Mouse (Mus musculus): ENCODE results near the gene Tgfb2.

Tgfb2 gene

GRCm38 (mm10) chr1:186656201-186656600 is 49.6 kb downstream of the Tgfb2 start:
- no peak for DNase-seq (ENCODE audit: low spot score)

GRCm38 (mm10) chr1:186655096-186655495 is 50.7 kb downstream of the Tgfb2 start:
- DNase-seq (ENCODE audit: low spot score): no peak

GRCm38 (mm10) chr1:186652208-186652607 is 53.6 kb downstream of the Tgfb2 start:
- peak; percentile 32 for DNase-seq (ENCODE audit: low spot score)

- no peak for DNase-seq (ENCODE audit: low spot score)
Measured at GRCm38 (mm10) chr1:186650011-186650410, 55.8 kb downstream of the Tgfb2 start.

- no peak for DNase-seq (ENCODE audit: low spot score)
Measured at GRCm38 (mm10) chr1:186637304-186638213, 68.2 kb downstream of the Tgfb2 start.

GRCm38 (mm10) chr1:186635045-186635444 is 70.7 kb downstream of the Tgfb2 start:
- no peak for DNase-seq (ENCODE audit: low spot score)

GRCm38 (mm10) chr1:186631457-186631856 is 74.3 kb downstream of the Tgfb2 start:
- no peak for DNase-seq (ENCODE audit: low spot score)

GRCm38 (mm10) chr1:186630971-186631370 is 74.8 kb downstream of the Tgfb2 start:
- DNase-seq (ENCODE audit: low spot score): no peak

GRCm38 (mm10) chr1:186627451-186627995 is 78.3 kb downstream of the Tgfb2 start:
- no peak for DNase-seq (ENCODE audit: low spot score)

- no peak for DNase-seq (ENCODE audit: low spot score)
Measured at GRCm38 (mm10) chr1:186624474-186624873, 81.3 kb downstream of the Tgfb2 start.

- no peak for DNase-seq (ENCODE audit: low spot score)
Measured at GRCm38 (mm10) chr1:186621812-186622211, 84.0 kb downstream of the Tgfb2 start.

GRCm38 (mm10) chr1:186618285-186618684 is 87.5 kb downstream of the Tgfb2 start:
- no peak for DNase-seq (ENCODE audit: low spot score)

- no peak for DNase-seq (ENCODE audit: low spot score)
Measured at GRCm38 (mm10) chr1:186611371-186611770, 94.4 kb downstream of the Tgfb2 start.

GRCm38 (mm10) chr1:186610481-186610880 is 95.3 kb downstream of the Tgfb2 start:
- DNase-seq (ENCODE audit: low spot score): no peak

- peak; percentile 12 for DNase-seq (ENCODE audit: low spot score)
Measured at GRCm38 (mm10) chr1:186609793-186610233, 96.0 kb downstream of the Tgfb2 start.

GRCm38 (mm10) chr1:186608116-186608515 is 97.7 kb downstream of the Tgfb2 start:
- no peak for DNase-seq (ENCODE audit: low spot score)

GRCm38 (mm10) chr1:186605635-186606034 is 100.2 kb downstream of the Tgfb2 start:
- no peak for DNase-seq (ENCODE audit: low spot score)

GRCm38 (mm10) chr1:186604124-186604523 is 101.7 kb downstream of the Tgfb2 start:
- no peak for DNase-seq (ENCODE audit: low spot score)

- no peak for DNase-seq (ENCODE audit: low spot score)
Measured at GRCm38 (mm10) chr1:186588226-186588625, 117.6 kb downstream of the Tgfb2 start.

GRCm38 (mm10) chr1:186587065-186587804 is 118.6 kb downstream of the Tgfb2 start:
- DNase-seq (ENCODE audit: low spot score): no peak

- DNase-seq (ENCODE audit: low spot score): no peak
Measured at GRCm38 (mm10) chr1:186585571-186586164, 120.1 kb downstream of the Tgfb2 start.

GRCm38 (mm10) chr1:186583933-186584332 is 121.9 kb downstream of the Tgfb2 start:
- DNase-seq (ENCODE audit: low spot score): no peak
